In the genomic region with DNA sequence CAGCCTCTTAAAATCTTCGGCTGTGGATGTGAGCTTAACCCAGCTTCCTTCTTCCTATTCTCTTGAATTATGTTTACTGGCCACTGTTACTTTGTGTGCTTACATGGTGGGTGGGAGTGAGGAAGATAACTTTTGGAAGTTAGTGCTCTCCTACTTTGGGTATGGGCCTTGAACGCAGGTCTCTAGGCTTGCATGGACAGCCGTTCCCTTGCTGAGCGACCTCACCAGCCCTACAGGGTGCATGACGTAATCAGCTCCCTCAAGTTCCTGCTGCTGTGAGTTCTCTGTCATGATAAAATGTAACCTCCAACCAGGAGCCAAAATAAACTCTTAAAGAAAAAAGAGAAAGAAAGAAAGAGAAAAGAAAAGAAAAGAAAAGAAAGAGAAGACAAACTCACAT, we compare ENCODE assay signal across 8 mouse cellular contexts. TPM values are rescaled to one million over a fixed set of nuclear protein-coding genes. Genes with fewer than 3 reads are reported as not detected.
DNase-seq lines count a peak whose midpoint lies in the region; ATAC-seq lines count a peak whose summit lies in the region.

No protein-coding gene starts in this region.

- 0 out of 2 replicates have a peak overlapping the region, but pooled peaks have one; percentile 10 for H3K9ac ChIP-seq in kidney, embryonic 16.5 days (replicated peaks; ENCODE audit: low read length)
- H3K9ac ChIP-seq in heart, embryonic 16.5 days (ENCODE audit: low read length) = peak overlapping the region; percentile 44
- no peak overlapping the region for H3K9ac ChIP-seq in midbrain, embryonic 12.5 days (replicated peaks)

- no peaks in the 10 kb centered on the region for H3K27me3 ChIP-seq in kidney, embryonic 16.5 days (ENCODE audit: insufficient read depth, low read length)
- H3K27me3 ChIP-seq in heart, embryonic 16.5 days (ENCODE audit: control insufficient read depth, insufficient read depth, low read length) = no peaks in the 10 kb centered on the region
- H3K27me3 ChIP-seq in midbrain, embryonic 12.5 days = no peaks in the 10 kb centered on the region

- no peak for ATAC-seq in kidney, embryonic 16.5 days (ENCODE audit: low FRiP score, low TSS enrichment)
- ATAC-seq in heart, embryonic 16.5 days (replicated peaks; ENCODE audit: extremely low read depth, insufficient read depth, low FRiP score) = no peak
- ATAC-seq in midbrain, embryonic 12.5 days (ENCODE audit: low FRiP score, low read depth) = no peak

- H3K36me3 ChIP-seq in kidney, embryonic 16.5 days (ENCODE audit: insufficient read depth, low read length) = no peaks in the 10 kb centered on the region
- no peaks in the 10 kb centered on the region for H3K36me3 ChIP-seq in heart, embryonic 16.5 days (ENCODE audit: control insufficient read depth, insufficient read depth)
- H3K36me3 ChIP-seq in midbrain, embryonic 12.5 days = no peaks in the 10 kb centered on the region

- H3K4me1 ChIP-seq in kidney, embryonic 16.5 days (ENCODE audit: insufficient read depth, low read length) = peaks cover 35% of the 10 kb centered on the region
- H3K4me1 ChIP-seq in heart, embryonic 16.5 days (ENCODE audit: control insufficient read depth, insufficient read depth, low read length) = peaks cover 26% of the 10 kb centered on the region
- H3K4me1 ChIP-seq in midbrain, embryonic 12.5 days = peaks cover 39% of the 10 kb centered on the region

- peak overlapping the region; percentile 44 for H3K4me2 ChIP-seq in kidney, embryonic 16.5 days (replicated peaks; ENCODE audit: low read depth, low read length)
- peak overlapping the region; percentile 57 for H3K4me2 ChIP-seq in heart, embryonic 16.5 days (ENCODE audit: low read depth, low read length)
- H3K4me2 ChIP-seq in midbrain, embryonic 12.5 days (replicated peaks) = 0 out of 2 replicates have a peak overlapping the region, but pooled peaks have one; percentile 29

- H3K27ac ChIP-seq in kidney, embryonic 16.5 days (ENCODE audit: low read length) = no peak overlapping the region
- no peak overlapping the region for H3K27ac ChIP-seq in heart, embryonic 16.5 days (ENCODE audit: low read length)
- no peak overlapping the region for H3K27ac ChIP-seq in midbrain, embryonic 12.5 days (replicated peaks)

- H3K4me3 ChIP-seq in kidney, embryonic 16.5 days (ENCODE audit: low read length) = peak overlapping the region; percentile 25
- H3K4me3 ChIP-seq in heart, embryonic 16.5 days (ENCODE audit: low read length) = peak overlapping the region; percentile 35
- H3K4me3 ChIP-seq in midbrain, embryonic 12.5 days = no peak overlapping the region

- DNase-seq in kidney, adult 18-20 months = no peak
- DNase-seq in adipocyte (ENCODE audit: low spot score) = peak; percentile 23
- no peak for DNase-seq in ovary, postnatal 36 days (ENCODE audit: low spot score)
- DNase-seq in frontal cortex, postnatal 25 days (ENCODE audit: low spot score in 2 of 2) = no peak
- DNase-seq in right cerebral cortex, adult 18-20 months = no peak

- H3K9me3 ChIP-seq in kidney, embryonic 16.5 days (ENCODE audit: low read length) = no peaks in the 10 kb centered on the region
- no peaks in the 10 kb centered on the region for H3K9me3 ChIP-seq in heart, embryonic 16.5 days (replicated peaks; ENCODE audit: control insufficient read depth, low read length)
- H3K9me3 ChIP-seq in midbrain, embryonic 12.5 days = no peaks in the 10 kb centered on the region

- 70% methylated on average over 5 of the region's 5 CpGs for WGBS in kidney, embryonic 16.5 days
- WGBS in heart, embryonic 16.5 days = 51% methylated on average over 5 of the region's 5 CpGs
- 73% methylated on average over 5 of the region's 5 CpGs for WGBS in midbrain, embryonic 12.5 days

RNA-seq across cellular contexts. Expression of a gene that starts 13.9 kb away (rescaled TPM):
- polyA plus RNA-seq in kidney, embryonic 16.5 days (2015; fragmentation: Nextera tagmentation; extraction: Ambion mirVana) = 0.53 and 0.64 TPM in 2 replicates
- polyA plus RNA-seq in heart, embryonic 16.5 days (2015; fragmentation: Nextera tagmentation; extraction: Ambion mirVana) = 1.4 and 1.6 TPM in 2 replicates
- 0.63 and 0.70 TPM in 2 replicates for polyA plus RNA-seq in midbrain, embryonic 12.5 days (2016; fragmentation: Nextera tagmentation; extraction: Ambion mirVana)

RNA-seq across cellular contexts. Expression of a gene that starts 17.7 kb away (rescaled TPM):
- polyA plus RNA-seq in kidney, embryonic 16.5 days (2015; fragmentation: Nextera tagmentation; extraction: Ambion mirVana) = 9.6 and 10.5 TPM in 2 replicates
- polyA plus RNA-seq in heart, embryonic 16.5 days (2015; fragmentation: Nextera tagmentation; extraction: Ambion mirVana) = 5.7 and 6.2 TPM in 2 replicates
- 9.1 and 9.3 TPM in 2 replicates for polyA plus RNA-seq in midbrain, embryonic 12.5 days (2016; fragmentation: Nextera tagmentation; extraction: Ambion mirVana)

RNA-seq across cellular contexts. Expression of a gene that starts 25.7 kb away (rescaled TPM):
- 14.0 and 14.4 TPM in 2 replicates for polyA plus RNA-seq in kidney, embryonic 16.5 days (2015; fragmentation: Nextera tagmentation; extraction: Ambion mirVana)
- polyA plus RNA-seq in heart, embryonic 16.5 days (2015; fragmentation: Nextera tagmentation; extraction: Ambion mirVana) = 12.3 and 13.5 TPM in 2 replicates
- polyA plus RNA-seq in midbrain, embryonic 12.5 days (2016; fragmentation: Nextera tagmentation; extraction: Ambion mirVana) = 8.8 and 9.7 TPM in 2 replicates
